Mouse (Mus musculus): ENCODE measurements around the gene Hinfp.

- TF ChIP-seq CTCF (IDR thresholded peaks at IDR 0.05; ENCODE audit: borderline replicate concordance, extremely low read depth, insufficient read depth, insufficient read length) = no peak
- no peak for TF ChIP-seq POLR2A (IDR thresholded peaks at IDR 0.05; ENCODE audit: borderline replicate concordance, extremely low read depth, insufficient read depth, insufficient read length, poor library complexity, severe bottlenecking)
Observed at GRCm38 (mm10) chr9:44342173-44342572, 36.7 kb upstream of the Hinfp start.
